Mouse (Mus musculus) forebrain, embryonic 13.5 days (tissue): Measurements from ENCODE around the gene Kdm1a. TPM values are rescaled to one million over a fixed set of nuclear protein-coding genes. Genes with fewer than 3 reads are reported as not detected.

Experiments used
- ATAC-seq: fragments of 200-750 bp; cut with Nextera tagmentation; 2 replicates; pipeline ENCODE4 v1.8.0; 2017
- H3K27ac ChIP-seq: fragments of 300-500 bp; sonication (generic); 2 replicates; pipeline ENCODE4 v1.5.1; 2015; ENCODE audit warnings: inconsistent platforms, mild to moderate bottlenecking, moderate library complexity
- H3K27me3 ChIP-seq: fragments of 300-500 bp; sonication (generic); 2 replicates; pipeline ENCODE4 v1.6.1; 2015; ENCODE audit warnings: mild to moderate bottlenecking, inconsistent platforms
- H3K36me3 ChIP-seq: fragments of 300-500 bp; sonication (generic); 2 replicates; pipeline ENCODE4 v1.6.1; 2015; ENCODE audit warnings: mild to moderate bottlenecking, inconsistent platforms; ENCODE audit not compliant: poor library complexity, severe bottlenecking
- H3K4me1 ChIP-seq: fragments of 300-500 bp; sonication (generic); 2 replicates; pipeline ENCODE4 v1.6.1; 2015; ENCODE audit warnings: inconsistent platforms
- H3K4me2 ChIP-seq: fragments of 300-500 bp; sonication (generic); 2 replicates; pipeline ENCODE4 v1.6.1; 2015; ENCODE audit warnings: inconsistent platforms, mild to moderate bottlenecking, moderate library complexity
- H3K4me3 ChIP-seq: fragments of 300-500 bp; sonication (generic); 2 replicates; pipeline ENCODE4 v1.5.1; 2015; ENCODE audit warnings: mild to moderate bottlenecking, inconsistent platforms
- H3K9ac ChIP-seq: fragments of 300-500 bp; sonication (generic); 2 replicates; pipeline ENCODE4 v1.6.1; 2015; ENCODE audit warnings: mild to moderate bottlenecking, inconsistent platforms
- H3K9me3 ChIP-seq: fragments of 300-500 bp; sonication (generic); replicated peaks from 2 replicates; pipeline ENCODE4 v1.6.1; 2016; ENCODE audit warnings: inconsistent platforms
- WGBS: fragments of 180-500 bp; shearing (Covaris S2); methylation state at CpG from one replicate; pipeline ENCODE4 v1.1.7; 2015; 5-methylcytosine and 5-hydroxymethylcytosine counted together
- polyA plus RNA-seq: library from polyadenylated mRNA; unstranded; fragments of >200 nt; fragmentation: Nextera tagmentation; extraction: Ambion mirVana; gene quantifications from 2 replicates; pipeline ENCODE4 v1.2.1, GENCODE M21; 2015

Gene Kdm1a
- polyA plus RNA-seq, 1 experiment from 2014 or later, result 88.3 TPM

DNA sequence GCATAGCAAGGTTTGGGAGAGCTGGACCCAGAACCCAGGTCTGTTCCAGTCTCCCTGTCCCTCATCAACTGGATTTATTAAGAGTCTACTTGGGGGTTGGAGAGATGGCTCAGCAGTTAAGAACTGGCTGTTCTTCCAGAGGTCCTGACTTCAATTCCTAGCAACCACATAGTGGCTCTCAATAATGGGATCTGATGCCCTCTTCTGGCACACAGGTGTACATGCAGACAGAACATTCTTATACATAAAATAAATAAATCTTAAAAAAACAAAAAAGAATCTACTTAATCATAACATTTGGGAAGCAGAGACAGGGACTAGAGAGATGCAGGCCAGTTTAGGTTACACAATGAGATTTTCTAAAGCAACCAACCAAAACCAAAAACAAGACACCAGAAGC lies 33.5 kb upstream of the Kdm1a start:
- Histone ChIP-seq H3K27me3 (peaks cover 40% of the 10 kb centered on the region), H3K4me3 (no peak overlapping the region), H3K36me3 (no peaks in the 10 kb centered on the region), H3K4me1 (peaks cover 30% of the 10 kb centered on the region), H3K9me3 (no peaks in the 10 kb centered on the region), H3K9ac (no peak overlapping the region), H3K4me2 (no peak overlapping the region), H3K27ac (no peak overlapping the region)
- no peak for ATAC-seq

DNA sequence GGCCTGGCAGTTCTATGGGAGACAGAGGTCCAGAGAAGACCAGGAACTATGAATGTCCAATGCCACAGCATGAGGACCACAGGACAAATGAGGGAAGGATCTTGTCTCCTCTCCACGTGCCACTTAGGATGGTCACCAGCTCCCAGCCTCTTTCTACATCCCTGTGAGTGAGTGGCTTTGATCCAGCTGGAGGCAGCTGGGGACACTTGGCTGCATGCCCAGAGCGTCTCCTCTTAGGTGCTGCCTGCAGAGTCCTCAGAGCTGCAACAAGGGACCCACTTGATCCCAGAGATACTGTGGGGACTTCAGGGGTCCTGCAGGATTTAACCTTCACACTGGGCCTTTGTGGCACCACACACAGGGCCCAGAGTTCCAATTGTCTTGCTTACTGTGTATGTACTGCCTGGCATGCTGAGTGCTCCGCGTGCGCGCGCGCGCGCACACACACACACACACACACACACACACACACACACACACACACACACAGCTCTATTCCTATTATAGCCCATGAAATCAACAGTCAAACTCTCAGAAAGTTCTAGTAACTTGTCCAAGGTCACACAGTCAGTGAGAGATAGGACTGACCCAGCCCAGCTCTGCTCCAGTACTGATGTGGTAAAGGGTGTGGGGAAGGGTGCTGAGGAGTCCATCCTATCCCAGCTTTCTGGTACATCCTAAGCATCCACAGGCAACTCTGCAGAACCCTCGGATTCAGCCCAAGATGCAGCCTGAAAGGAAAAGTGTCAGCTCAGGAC lies 28.9 kb upstream of the Kdm1a start:
- Histone ChIP-seq H3K4me3 (no peak overlapping the region), H3K27ac (no peak overlapping the region), H3K27me3 (peaks cover 13% of the 10 kb centered on the region), H3K9ac (no peak overlapping the region), H3K4me2 (no peak overlapping the region), H3K4me1 (peaks cover 14% of the 10 kb centered on the region), H3K9me3 (no peaks in the 10 kb centered on the region), H3K36me3 (no peaks in the 10 kb centered on the region)
- 76% methylated on average over 11 of the region's 11 CpGs for WGBS
- ATAC-seq, result 0 out of 2 replicates have a peak, but pooled peaks have one; percentile 24

DNA sequence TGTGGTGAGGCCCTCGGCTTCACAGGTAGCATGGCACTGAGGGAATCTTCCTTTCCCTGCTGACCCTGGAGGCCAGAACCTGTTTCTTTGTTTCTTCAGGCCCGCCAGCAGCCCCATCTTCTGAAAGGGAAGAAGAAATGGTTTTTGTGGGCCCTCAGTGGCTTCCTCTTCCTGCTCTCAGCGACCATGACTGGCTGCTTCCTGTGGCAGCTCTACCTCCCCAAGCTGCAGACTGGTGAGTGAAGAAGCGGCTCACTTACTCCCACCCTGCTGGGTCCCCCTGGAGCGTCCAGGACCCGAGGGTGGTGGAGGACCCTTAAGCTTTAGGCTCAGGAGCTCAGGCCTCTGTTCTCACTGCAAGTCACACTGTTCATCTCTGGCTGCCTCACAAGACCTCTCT lies 24.1 kb upstream of the Kdm1a start:
- no peak overlapping the region for H3K4me2 ChIP-seq
- no peak overlapping the region for H3K27ac ChIP-seq
- H3K9ac ChIP-seq, result no peak overlapping the region
- H3K36me3 ChIP-seq, result no peaks in the 10 kb centered on the region
- no peak overlapping the region for H3K4me3 ChIP-seq
- no peak for ATAC-seq
- peaks cover 14% of the 10 kb centered on the region for H3K4me1 ChIP-seq
- 73% methylated on average over 6 of the region's 6 CpGs for WGBS
- no peaks in the 10 kb centered on the region for H3K27me3 ChIP-seq
- H3K9me3 ChIP-seq, result no peaks in the 10 kb centered on the region

DNA sequence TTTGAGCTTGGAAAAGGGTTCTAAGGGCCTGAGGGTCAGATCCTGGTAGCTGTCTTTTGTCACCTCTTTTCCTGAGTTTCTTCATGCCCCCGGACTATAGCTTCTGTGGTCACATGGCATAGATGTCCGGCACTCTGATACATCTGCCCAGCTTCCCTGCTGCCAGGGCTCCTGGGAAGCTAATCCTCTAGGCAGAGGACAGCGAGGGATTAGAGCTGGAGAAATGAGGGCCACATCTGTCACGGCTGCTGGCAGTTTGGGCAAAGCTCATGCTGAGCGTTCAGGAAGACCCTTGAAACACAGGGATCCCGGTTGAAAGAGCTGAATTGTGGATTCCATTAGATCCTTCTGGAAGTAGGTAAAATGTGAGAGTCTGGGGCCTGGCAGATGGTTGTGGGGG lies 19.9 kb upstream of the Kdm1a start, which contains the start of gene Lactbl1:
Gene Lactbl1, plus strand, starts transcription at position 234 of the 400 bp plus-strand sequence.
- no peaks in the 10 kb centered on the region for H3K27me3 ChIP-seq
- H3K9ac ChIP-seq, result no peak within 1 kb of the TSS
- H3K4me1 ChIP-seq, result 0 out of 2 replicates have a peak, but pooled peaks cover 1% of the 10 kb centered on the region
- WGBS, result 19% methylated on average over 6 of the region's 6 CpGs
- H3K27ac ChIP-seq, result no peak within 1 kb of the TSS
- no peaks in the 10 kb centered on the region for H3K36me3 ChIP-seq
- H3K4me2 ChIP-seq, result no peak within 1 kb of the TSS
- H3K9me3 ChIP-seq, result no peaks in the 10 kb centered on the region
- H3K4me3 ChIP-seq, result no peak within 1 kb of the TSS
- no peak for ATAC-seq

DNA sequence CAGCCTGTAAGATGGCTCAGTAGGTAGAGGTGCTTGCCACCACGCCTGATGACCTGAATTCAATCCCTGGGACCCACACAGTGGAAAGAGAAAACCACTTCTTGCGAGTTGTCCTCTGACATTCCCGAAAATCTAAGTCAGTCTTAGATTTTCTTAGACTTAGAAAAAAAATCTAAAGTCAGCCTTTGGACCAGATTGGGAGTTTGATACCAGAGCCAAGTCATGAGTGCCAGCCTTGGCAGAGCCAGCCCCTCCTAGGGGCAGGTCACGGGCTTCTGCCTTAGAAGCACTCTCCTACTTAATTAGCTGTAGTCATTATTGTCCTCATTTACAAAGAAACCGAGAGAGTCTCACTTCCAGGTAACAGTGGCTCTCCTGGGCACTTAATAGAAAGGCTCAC lies 19.4 kb upstream of the Kdm1a start:
- no peaks in the 10 kb centered on the region for H3K27me3 ChIP-seq
- H3K9ac ChIP-seq, result no peak overlapping the region
- no peak overlapping the region for H3K4me3 ChIP-seq
- H3K36me3 ChIP-seq, result no peaks in the 10 kb centered on the region
- no peaks in the 10 kb centered on the region for H3K9me3 ChIP-seq
- ATAC-seq, result no peak
- no peak overlapping the region for H3K4me2 ChIP-seq
- no peaks in the 10 kb centered on the region for H3K4me1 ChIP-seq
- 46% methylated on average over 5 of the region's 5 CpGs for WGBS
- H3K27ac ChIP-seq, result no peak overlapping the region

DNA sequence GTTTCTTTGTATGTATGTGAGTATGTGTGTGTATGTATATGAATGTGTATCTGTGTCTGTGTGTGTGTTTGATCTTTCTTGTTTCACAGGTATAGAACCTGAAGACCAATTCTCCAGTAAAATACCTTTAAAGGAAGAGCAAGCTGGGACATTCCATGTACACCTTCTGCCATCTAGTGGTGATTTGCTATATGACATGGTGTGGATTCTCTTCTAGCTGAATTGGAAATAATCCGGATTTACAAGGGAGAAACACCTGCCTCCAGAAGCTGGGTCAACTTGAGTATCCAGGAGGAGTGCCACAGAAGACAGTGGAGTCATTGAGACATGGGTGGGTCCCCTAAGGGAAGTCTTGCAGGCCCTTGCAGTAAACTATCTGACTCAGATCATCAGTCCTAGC lies 18.8 kb upstream of the Kdm1a start:
- peak; percentile 38; the same call in 1 of the 2 replicates for ATAC-seq
- no peak overlapping the region for H3K4me2 ChIP-seq
- H3K4me3 ChIP-seq, result no peak overlapping the region
- no peaks in the 10 kb centered on the region for H3K36me3 ChIP-seq
- H3K27me3 ChIP-seq, result no peaks in the 10 kb centered on the region
- no peaks in the 10 kb centered on the region for H3K4me1 ChIP-seq
- no peak overlapping the region for H3K9ac ChIP-seq
- H3K27ac ChIP-seq, result no peak overlapping the region
- 4% methylated on average over 1 of the region's 1 CpGs for WGBS
- H3K9me3 ChIP-seq, result no peaks in the 10 kb centered on the region

DNA sequence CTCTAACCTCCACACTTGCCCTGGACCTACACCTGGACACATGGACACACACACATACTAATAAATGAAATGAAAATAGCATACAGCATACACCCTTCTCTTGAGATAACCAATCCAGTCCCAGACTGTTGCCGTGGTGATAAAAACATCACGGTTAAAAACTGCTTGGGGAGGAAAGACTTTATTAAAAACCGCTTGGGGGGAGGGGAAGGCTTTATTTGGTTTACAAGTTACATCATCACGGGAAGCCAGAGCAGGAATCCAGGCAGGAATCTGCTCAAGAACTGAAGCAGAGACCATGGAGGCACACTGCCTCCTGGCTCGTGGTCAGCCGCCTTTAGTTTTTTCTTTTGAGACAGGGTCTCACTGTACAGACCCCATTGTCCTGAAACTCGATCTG lies 11.1 kb upstream of the Kdm1a start:
- Histone ChIP-seq H3K9me3 (no peaks in the 10 kb centered on the region), H3K9ac (no peak overlapping the region), H3K4me1 (no peaks in the 10 kb centered on the region), H3K4me2 (no peak overlapping the region), H3K27ac (no peak overlapping the region), H3K36me3 (no peaks in the 10 kb centered on the region), H3K27me3 (no peaks in the 10 kb centered on the region), H3K4me3 (no peak overlapping the region)
- no peak for ATAC-seq
- WGBS, result 60% methylated on average over 7 of the region's 7 CpGs

DNA sequence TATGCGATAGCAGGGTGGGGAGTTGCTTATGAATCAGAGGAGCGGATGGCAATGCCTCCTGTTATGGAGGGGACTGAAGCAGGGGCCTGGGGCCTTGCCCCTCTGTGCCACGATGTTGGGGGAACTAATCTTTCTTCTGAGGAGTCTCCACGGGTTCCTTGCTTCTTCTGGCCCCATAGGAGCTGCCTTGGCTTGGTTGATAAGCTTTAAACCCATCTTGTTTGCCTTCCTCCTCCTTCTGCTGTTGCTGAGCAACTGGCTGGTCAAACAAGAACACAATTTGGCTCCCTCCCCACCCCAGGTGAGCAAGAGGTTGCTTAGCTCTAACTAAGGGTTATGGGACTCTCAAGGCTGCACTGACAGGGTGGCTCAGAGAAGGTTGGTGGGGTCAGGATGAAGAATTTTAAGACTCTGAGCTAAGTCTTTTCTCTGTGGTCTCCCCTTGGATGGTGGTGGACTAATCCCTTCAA lies 7.9 kb upstream of the Kdm1a start, which contains the start of gene Tex46:
Gene Tex46, plus strand, starts transcription at position 51 of the 470 bp plus-strand sequence.
- ATAC-seq, result no peak
- 74% methylated on average over 4 of the region's 4 CpGs for WGBS

DNA sequence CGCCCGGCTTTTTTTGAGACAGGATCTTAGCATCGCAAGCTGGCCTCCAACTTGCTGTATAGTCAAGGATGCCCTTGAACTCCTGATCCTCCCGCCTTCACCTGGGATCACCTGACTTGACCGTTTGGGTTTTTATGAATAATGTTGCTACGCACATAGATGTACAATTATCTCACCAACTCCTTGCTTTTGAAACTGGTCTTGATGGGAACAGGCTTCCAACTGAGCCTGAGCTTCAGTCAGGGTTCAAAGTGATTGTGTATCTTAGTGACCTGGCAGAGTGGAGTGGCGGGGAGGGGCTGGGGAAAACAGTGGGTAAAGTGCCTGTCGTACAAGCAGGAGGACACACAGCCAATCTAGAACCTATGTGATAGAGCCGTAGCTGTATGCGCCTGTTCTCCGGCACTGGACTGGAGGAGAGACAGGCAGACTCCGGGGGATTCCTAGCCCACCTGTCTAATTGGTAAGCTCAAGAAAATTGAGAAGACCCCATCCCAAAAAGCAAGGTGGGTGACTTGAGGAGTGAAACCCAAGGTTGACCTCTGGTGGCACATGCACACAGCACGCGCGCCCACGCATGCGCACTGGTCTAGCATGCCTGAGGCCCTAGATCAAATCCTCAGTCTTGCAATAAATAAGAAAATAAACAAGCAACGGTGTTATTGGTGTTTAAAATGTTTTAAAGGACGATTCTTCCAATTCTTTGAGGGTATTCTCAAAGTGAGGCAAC lies 3.4 kb upstream of the Kdm1a start:
- H3K27me3 ChIP-seq, result no peaks in the 10 kb centered on the region
- no peak for ATAC-seq
- no peak overlapping the region for H3K4me2 ChIP-seq
- no peak overlapping the region for H3K9ac ChIP-seq
- H3K9me3 ChIP-seq, result no peaks in the 10 kb centered on the region
- H3K36me3 ChIP-seq, result no peaks in the 10 kb centered on the region
- H3K4me1 ChIP-seq, result peaks cover 4% of the 10 kb centered on the region
- no peak overlapping the region for H3K27ac ChIP-seq
- no peak overlapping the region for H3K4me3 ChIP-seq
- WGBS, result 91% methylated on average over 19 of the region's 19 CpGs

More for the DNA sequence above, 7.9 kb upstream of the Kdm1a start, which contains the start of gene Tex46:
- Histone ChIP-seq H3K9ac (no peak within 1 kb of the TSS), H3K27ac (no peak within 1 kb of the TSS), H3K4me3 (no peak within 1 kb of the TSS), H3K9me3 (no peaks in the 10 kb centered on the region), H3K27me3 (no peaks in the 10 kb centered on the region), H3K4me1 (no peaks in the 10 kb centered on the region), H3K4me2 (no peak within 1 kb of the TSS), H3K36me3 (no peaks in the 10 kb centered on the region)

DNA sequence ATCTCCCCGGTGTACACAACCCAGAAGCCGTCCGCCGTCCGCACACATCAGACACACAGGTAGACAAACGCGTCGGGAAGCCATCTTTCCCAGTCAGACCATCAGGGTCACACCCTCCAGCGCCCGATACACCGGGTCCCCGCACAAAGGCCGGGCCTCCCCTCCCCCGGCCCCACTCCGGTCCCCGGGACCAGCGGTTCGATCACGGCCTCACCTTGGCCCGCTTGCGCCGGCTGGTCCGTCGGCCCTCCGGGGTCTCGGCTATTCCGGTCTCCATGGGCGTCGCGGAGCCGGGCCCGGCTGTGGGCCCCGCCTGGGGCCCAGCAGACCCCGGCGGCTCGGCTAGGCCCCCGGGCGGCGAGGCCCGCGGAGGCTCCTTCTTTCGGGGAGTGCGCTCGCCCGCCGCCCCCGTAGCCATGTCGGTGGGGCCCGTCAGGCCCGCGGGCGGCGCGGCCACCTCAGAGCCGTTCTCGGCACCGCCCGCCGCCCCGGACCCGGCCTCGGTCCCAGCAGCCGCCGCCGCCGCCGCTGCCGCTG lies 437 bp downstream of the Kdm1a start:
- Histone ChIP-seq H3K9ac (peak overlapping the region; percentile 99), H3K27ac (peak overlapping the region; percentile 98), H3K4me3 (peak overlapping the region; percentile 92), H3K9me3 (no peaks in the 10 kb centered on the region), H3K4me2 (peak overlapping the region; percentile 75), H3K36me3 (no peaks in the 10 kb centered on the region), H3K27me3 (no peaks in the 10 kb centered on the region), H3K4me1 (peaks cover 20% of the 10 kb centered on the region)
- 0% methylated on average over 41 of the region's 68 CpGs for whole genome bisulfite sequencing
- ATAC-seq, result peak; percentile 67

DNA sequence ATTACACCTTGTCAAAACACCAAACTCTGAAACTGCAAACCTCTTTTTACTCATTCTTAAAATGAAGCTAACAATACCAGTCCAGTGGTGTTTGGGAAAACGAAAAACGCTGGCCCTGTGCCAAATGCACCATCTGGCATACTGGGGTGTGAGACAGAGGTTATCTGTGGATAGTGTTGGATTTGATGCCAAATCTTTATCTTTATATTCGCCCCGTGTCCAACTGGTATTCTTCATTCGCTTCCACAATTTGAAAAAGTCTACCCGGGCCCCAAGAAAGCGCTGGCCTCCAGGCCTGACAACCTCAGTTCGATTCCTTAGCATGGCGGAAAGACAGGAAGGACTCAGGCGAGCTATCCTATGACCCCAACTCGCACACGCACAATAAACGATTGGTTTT lies 1.0 kb downstream of the Kdm1a start:
- Histone ChIP-seq H3K9ac (peak overlapping the region; percentile 99), H3K4me3 (peak overlapping the region; percentile 92), H3K36me3 (no peaks in the 10 kb centered on the region), H3K9me3 (no peaks in the 10 kb centered on the region), H3K4me2 (peak overlapping the region; percentile 75), H3K27ac (peak overlapping the region; percentile 98), H3K27me3 (no peaks in the 10 kb centered on the region), H3K4me1 (peaks cover 23% of the 10 kb centered on the region)
- WGBS, result 2% methylated on average over 13 of the region's 13 CpGs
- ATAC-seq, result peak; percentile 45

DNA sequence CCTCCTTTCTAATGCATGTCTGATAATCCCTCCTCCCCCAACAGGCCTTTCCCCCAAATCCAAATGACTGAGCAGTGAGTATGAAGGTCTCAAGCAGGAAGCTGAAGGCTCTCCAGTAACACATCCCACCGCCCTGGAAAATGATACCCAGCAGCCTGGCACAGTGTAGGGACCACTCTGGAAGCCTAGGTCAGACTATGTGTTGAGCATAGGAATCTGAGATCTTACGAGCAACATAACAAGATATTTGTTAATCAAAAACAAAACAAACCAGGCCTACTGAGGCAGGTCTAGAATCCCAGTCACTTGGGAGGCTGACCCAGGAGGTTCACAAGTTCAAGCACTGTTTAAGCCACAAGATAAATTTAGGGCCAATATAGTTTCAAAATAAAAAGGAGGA lies 2.0 kb downstream of the Kdm1a start:
- WGBS, result 86% methylated on average over 2 of the region's 2 CpGs
- Histone ChIP-seq H3K4me2 (peak overlapping the region; percentile 75), H3K27me3 (no peaks in the 10 kb centered on the region), H3K4me1 (peaks cover 26% of the 10 kb centered on the region), H3K9me3 (no peaks in the 10 kb centered on the region), H3K27ac (no peak overlapping the region), H3K9ac (peak overlapping the region; percentile 99), H3K4me3 (peak overlapping the region; percentile 92), H3K36me3 (no peaks in the 10 kb centered on the region)
- ATAC-seq, result no peak
